Mouse (Mus musculus): ENCODE data around the gene Olfr385.
"Not testable (repeated sequence)": the region's sequence is repeated elsewhere in the genome, so short reads cannot be mapped to it uniquely, and the experiment has no call there.

Olfr385 gene

DNA sequence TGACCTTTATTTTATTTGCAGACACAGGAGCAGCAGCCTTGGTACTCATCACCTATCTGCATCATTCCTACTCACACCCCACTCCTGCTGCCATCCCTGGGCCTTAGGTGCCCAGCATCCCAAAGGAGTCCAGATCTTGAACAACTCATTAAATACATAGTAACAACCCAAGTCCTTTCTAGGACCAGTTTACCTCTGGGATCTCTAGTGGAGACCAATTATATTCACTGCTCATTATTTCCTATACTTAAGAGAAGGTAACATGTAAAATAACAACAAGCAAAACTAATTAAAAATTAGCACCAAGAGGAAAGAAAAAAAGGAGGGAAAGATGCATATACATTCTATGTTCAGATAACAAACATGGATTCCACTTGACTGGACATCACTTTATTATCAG, at the start of gene Olfr385:
Gene Olfr385 (minus strand): TSS at position 101 of the 400 bp plus-strand sequence.
- no peak for DNase-seq (ENCODE audit: low spot score)

DNA sequence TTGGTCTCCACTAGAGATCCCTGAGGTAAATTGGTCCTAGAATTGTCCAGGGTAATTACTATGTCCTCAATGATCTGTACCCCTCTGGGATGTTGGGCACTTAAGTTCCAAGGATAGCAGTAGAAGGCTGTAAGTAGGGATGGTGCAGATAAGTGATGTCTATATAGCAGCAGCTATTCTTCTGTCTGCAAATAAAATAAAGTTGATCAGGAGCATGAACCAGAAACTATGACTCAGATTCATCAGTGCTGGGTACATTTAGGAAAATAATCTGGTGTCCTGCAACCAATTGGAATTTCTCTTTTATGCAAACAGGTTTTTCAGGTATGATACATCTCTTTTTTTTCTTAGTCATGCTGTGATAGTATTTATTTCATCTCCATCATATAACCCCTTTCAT, 5.5 kb upstream of the Olfr385 start, which contains the start of gene Olfr384:
Gene Olfr384 (plus strand): TSS at position 301 of the 400 bp plus-strand sequence.
- no peak for DNase-seq (ENCODE audit: low spot score)

DNA sequence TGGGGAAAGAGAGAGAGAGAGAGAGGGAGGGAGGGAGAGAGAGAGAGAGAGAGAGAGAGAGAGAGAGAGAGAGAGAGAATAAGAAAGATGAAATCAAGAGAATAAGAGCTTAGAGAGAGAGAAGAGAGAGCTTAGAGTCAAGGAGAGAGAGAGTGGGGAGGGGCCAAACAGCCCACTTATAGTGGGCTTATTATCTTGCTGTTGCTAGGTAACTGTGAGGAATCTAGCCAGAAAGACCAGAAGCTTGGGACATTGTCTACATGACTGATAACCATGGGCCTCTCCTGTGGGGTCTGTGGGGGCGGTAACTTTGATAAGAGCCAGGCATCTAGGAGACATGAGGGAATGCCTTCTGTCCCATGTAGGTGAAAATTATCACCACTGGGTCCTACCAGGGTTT, 9.6 kb downstream of the Olfr385 start:
- not testable (repeated sequence) for DNase-seq (ENCODE audit: low spot score)

DNA sequence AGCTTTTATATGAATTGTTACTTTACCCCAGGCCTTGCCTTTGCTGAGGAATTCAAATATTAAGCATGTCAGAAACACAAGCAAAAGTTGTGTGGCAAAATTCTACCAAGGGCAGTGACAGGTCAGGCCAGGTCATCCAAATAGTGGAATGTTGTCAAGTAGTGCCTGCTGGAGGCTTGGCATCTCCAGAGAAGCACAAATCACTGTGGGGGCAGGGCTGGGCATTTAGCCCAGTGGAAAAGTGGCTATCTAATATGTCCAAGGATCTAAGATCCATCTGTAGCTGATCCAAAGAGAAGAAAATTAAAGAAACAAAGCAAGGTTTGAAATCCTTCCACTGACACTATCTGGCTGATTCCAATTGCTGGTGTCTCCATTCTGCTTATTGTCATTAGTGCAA, 12.9 kb downstream of the Olfr385 start:
- no peak for DNase-seq (ENCODE audit: low spot score)

Data from lung, postnatal 25 days (tissue).